Mouse (Mus musculus): ENCODE results near the gene Lamtor2.

The Lamtor2 gene

DNA sequence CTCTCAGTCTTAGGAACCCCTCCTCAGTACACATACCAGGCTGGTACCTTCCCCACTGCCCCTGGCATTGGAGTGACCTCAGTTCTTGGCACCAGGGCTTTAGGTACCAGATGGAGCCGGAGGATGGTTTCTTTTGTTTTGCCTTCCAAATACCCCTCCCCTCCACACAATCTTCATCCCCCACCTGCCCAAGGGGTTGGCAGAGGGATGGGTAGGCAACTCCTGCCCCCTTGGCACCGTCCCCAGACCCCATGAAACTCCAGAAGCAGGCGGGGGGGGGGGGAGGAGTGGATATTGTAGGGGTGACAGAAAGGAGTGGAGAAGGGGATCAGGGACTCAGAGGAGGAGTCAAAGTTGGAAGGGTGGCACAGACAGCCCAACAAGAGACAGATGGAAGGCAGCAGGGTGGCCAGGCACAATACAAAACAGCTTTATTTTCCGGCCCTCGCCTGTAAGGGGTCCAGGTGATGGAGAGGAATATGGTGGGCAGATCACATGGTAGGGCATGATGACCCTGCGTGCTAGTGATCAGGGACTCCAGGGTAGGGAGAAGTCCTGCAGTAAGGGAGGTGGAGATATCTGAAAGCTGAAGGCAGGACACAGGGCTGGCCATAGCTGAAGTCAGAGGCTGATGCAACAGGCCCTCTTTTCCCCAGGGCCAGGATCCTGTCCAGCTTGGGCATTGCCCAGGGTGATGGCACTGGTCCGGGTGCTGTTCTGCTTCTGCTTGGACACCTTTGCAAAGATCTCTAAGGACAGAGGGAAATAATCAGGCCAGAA lies 11.1 kb downstream of the Lamtor2 start:
- DNase-seq (ENCODE audit: low spot score), result no peak

DNA sequence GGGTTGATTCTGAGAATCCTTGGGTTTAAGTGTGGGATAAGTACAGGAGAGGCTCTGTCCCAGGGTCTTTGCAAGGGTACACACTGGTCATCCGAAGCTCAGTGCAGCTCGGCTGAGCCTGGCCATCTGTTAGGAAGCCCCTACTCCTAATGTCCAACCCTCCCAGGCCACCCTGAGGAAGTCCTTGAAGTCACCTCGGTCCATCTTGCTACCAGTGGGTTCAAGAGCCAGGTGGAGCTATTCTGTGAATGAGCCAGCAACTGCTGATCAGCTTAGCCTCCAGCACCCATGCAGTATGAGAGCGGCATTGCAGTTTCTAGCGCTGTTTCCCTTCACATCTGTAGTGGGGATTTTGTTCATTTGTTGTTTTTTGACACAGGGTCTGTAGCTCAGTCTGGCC lies 12.8 kb downstream of the Lamtor2 start:
- no peak for DNase-seq (ENCODE audit: low spot score)

GRCm38 (mm10) chr3:88539397-88539796 lies 13.5 kb downstream of the Lamtor2 start:
- DNase-seq (ENCODE audit: low spot score), result no peak

DNA sequence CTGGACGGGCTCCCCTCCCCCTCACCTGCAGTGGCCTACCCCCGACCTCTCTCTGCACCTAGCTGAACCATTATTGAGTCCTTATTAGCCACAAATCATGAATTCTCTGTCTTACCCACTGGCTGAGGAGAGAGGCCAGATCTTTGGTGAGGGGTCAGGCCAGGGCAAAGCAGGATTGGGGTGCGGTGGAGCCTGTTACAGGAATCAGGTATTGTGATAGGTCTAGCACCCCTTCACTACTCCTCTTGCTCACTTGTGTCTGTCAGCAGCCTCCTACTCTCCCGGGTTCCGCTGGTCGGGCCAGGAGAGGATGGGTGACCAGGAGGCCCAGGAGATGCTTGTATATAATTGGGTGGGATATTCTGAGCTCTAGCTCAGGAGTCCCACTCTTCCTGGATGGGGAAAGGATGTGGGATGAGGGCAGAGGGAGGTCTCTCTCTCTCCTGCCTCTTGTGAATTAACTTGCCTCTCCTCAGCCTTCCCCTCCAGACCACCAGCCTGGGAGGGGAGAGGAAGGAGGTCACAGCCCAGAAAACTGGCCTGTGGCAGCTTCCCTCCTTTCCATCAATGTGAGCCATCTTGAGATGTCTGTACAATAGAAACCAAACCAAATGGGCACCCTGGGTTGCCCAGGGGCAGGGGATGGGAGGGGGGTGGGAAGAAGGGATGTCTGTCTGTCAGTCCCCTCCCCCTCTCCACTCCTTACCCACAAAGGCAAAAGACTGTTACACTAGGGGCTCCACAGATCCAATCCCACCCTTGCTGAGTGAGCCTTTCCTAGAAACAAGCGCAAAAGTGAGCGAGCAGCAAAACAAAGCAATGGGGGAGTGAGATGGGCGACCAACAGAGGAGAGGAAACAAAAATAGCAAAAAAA lies 14.4 kb downstream of the Lamtor2 start:
- DNase-seq (ENCODE audit: low spot score), result no peak

DNA sequence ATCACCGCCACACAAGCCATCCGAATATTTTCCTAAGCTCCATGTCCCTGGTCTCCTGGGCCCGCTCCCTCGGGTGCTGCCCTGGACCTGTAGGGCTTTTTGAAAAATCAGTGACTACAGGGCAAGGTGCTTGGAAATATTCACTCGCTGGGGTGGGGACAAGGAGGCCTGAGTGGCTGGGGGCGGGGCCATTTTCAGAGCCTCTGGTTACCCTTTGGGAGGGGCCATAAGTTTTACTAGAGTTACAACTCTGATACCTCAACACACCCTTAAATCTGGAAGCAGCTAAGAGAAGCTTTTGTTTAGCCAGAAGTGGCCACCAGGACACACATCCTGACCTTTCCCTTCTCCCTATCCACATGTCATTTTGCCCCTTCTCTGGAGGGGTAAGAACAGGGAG lies 15.7 kb downstream of the Lamtor2 start:
- DNase-seq (ENCODE audit: low spot score), result no peak

DNA sequence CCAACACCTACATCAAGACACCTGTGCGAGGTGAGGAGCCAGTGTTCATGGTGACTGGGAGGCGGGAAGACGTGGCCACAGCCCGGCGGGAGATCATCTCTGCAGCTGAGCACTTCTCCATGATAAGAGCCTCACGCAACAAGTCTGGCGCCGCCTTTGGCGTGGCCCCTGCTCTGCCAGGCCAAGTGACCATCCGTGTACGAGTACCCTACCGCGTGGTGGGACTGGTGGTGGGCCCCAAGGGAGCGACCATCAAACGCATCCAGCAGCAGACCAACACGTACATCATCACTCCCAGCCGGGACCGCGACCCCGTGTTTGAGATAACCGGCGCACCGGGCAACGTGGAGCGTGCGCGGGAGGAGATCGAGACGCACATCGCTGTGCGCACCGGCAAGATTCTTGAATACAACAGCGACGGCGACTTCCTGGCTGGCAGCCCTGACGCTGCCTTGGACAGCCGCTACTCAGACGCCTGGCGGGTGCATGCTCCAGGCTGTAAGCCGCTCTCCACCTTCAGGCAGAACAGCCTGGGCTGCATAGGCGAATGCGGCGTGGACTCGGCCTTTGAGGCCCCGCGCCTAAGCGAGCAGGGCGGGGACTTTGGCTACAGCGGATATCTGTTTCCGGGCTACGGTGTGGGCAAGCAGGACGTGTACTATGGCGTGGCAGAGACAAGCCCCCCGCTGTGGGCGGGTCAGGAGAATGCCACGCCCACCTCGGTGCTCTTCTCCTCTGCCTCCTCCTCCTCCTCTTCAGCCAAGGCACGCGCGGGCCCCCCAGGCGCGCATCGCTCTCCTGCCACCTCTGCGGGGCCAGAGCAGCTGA lies 16.6 kb downstream of the Lamtor2 start:
- DNase-seq (ENCODE audit: low spot score), result peak; percentile 53

DNA sequence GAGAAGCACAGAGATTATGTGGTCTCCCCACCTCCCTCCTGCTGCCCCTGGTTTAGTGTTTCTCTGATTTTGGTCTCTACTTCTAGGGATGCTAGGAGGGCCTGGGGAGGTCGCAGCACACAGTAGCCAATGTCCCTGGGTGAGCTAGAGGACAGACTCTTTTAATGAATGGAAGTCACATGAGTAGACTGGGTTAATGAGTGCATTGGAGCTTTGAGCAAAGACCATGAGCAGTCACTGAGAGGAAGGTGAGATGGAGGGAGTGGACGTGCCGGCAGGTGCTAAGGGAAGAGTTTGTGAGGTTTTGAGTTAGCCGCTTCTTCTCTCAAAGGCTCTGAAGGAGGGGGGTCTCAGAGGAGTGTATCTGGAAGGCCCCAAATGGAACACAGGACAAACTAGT lies 17.3 kb downstream of the Lamtor2 start:
- no peak for DNase-seq (ENCODE audit: low spot score)

GRCm38 (mm10) chr3:88535005-88535404 lies 17.9 kb downstream of the Lamtor2 start:
- DNase-seq (ENCODE audit: low spot score), result no peak

GRCm38 (mm10) chr3:88533706-88534105 lies 19.2 kb downstream of the Lamtor2 start:
- DNase-seq (ENCODE audit: low spot score), result no peak

DNA sequence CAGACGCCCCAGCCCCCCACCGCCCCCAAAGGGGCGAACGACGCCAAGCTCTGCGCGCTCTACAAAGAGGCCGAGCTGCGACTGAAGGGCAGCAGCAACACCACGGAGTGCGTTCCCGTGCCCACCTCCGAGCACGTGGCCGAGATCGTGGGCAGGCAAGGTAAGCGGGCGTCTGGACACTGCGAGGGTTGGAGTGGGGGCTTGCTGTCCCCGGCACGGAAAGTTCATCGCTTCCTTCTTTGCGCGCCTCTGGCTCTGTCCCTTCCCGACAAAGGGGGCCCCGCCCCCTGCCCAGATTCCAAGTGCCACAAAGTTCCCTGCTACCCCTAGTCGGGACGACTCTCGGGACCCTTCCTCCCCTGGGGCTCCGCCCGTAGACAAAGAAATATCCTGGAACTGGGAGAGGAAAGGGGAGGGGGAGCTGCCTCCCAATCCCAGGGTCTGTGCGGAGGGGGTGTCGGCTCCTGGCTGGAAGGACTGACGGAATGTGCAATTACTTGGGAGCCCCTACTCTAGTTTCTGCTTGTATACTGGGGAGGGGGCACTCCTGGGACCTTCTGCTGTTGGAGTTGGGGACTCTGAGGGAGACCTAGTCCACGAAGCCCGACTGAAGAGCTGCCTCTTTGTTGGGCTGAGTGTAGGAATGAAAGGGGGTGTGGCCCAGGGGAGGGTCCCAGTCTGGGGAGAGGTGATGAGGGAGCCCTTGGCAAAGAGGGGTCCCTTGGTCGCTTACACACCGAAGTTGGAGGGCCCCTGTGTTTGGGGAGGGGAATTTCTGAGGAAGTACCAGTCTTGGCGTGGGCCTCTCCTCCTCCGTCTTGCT lies 20.0 kb downstream of the Lamtor2 start:
- no peak for DNase-seq (ENCODE audit: low spot score)

GRCm38 (mm10) chr3:88532299-88532674 lies 20.6 kb downstream of the Lamtor2 start, which contains the start of gene Mex3a:
Gene Mex3a (plus strand): TSS chr3:88532395.
- DNase-seq (ENCODE audit: low spot score), result no peak

DNA sequence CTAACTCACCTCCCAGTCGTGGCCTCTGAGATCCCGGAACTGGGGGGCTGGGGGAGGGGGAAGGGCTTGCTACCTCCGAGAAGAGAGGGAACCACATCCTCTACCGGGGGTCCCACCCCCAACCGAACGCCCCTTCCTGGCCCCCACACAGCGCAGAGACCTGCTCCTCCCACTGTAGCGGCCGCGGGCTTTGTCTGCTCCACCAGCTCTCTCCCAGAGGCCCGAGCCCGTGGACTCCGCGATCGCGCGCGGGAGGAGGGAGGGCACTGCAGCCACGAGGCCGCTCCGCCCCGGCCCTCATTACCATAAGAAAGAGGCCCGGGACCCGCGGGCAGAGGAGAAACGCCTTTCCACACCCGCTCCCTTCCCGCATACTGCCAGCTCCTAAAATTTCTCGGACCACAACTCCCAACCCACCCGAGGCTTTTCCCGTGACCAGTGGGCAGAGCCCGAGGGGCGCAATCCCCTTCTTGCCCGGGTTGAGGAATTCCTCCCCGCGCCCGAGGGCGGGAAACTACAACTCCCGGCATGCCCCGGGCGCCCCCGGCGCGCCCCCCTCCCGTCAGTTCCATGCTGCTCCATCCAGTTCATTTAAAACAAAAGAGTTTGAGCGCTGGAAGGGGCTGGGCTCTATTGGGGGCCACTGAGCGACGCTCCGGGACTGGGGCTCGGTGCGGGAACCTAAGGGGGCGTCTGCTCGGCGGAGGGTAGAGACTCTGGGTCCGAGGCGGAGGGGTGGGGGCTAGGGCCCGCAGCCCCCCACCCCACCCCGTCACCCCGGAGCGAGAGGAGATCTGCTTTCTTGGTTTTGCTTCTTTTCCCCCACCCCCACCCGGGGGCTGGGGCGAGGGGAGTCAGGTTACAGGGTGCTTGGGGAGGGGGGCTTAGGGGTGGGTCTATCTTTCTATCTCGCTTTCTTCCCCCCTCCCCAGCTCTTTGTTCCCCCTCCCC lies 21.3 kb downstream of the Lamtor2 start:
- peak; percentile 67 for DNase-seq (ENCODE audit: low spot score)

- no peak for DNase-seq (ENCODE audit: low spot score)
Measured at GRCm38 (mm10) chr3:88530082-88530864, 22.6 kb downstream of the Lamtor2 start.

- DNase-seq (ENCODE audit: low spot score), result no peak
Measured at GRCm38 (mm10) chr3:88529204-88530000, 23.5 kb downstream of the Lamtor2 start.

- no peak for DNase-seq (ENCODE audit: low spot score)
Measured at GRCm38 (mm10) chr3:88528646-88529045, 24.2 kb downstream of the Lamtor2 start.

DNA sequence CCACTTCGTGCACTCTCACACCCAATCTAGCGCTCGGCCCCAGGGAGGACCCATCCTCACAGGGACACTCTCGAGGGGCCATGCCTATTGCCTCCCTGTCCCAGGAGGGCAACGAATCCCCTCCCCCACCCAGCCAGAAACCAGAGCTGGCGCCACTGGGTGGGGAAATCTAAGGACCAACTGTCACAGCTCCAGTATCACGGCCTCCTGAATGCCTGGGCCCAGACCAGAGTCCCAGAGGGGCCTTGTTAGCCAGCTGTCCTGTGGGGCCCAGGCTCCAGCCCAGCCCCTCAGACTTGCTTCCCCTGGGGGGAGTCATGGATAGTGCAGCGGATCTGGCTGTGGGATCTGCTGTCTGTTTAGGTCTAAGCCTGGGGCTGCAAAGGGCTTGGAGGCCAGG lies 25.3 kb downstream of the Lamtor2 start:
- DNase-seq (ENCODE audit: low spot score), result no peak

- no peak for DNase-seq (ENCODE audit: low spot score)
Measured at GRCm38 (mm10) chr3:88526157-88527131, 26.4 kb downstream of the Lamtor2 start.
